Mouse (Mus musculus): ENCODE data around the gene Lypd3. TPM values are rescaled to one million over a fixed set of nuclear protein-coding genes. Genes with fewer than 3 reads are reported as not detected.
"Not testable (repeated sequence)": the region's sequence is repeated elsewhere in the genome, so short reads cannot be mapped to it uniquely, and the experiment has no call there.

Gene Lypd3
- polyA plus RNA-seq, 1 experiment = not detected

- H3K27ac ChIP-seq (ENCODE audit: insufficient read depth, low read length) = no peak overlapping the region
- peak overlapping the region; percentile 48 for H3K4me3 ChIP-seq (ENCODE audit: insufficient read depth, low read length)
- no peaks in the 10 kb centered on the region for H3K4me1 ChIP-seq (ENCODE audit: control insufficient read depth, insufficient read depth, low read length)
- TF ChIP-seq POLR2A (IDR thresholded peaks at IDR 0.05; ENCODE audit: low read depth, low read length) (no peak), CTCF (IDR thresholded peaks at IDR 0.05; ENCODE audit: borderline replicate concordance, insufficient read depth, low read length) (no peak)
Observed at GRCm38 (mm10) chr7:24610879-24611494, 25.4 kb upstream of the Lypd3 start.

DNA sequence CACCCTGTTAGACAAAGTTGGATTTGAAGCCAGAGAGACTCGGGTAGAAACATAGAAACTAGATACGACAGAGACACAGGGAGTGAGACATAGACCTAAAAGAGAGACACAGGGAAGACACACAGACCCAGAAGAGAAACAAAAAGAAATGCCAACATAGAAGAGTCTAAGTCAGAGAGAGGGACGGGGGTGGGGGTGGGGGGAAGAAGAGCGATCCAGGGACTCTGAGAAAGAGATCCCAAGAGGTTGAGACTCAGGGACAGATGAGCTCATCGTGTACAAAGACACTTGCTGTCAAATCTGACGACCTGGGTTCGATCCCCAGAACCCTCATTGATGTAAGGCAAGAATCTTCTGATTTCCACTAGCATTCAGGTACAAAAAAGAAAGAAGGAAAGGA is 24.6 kb upstream of the Lypd3 start:
- TF ChIP-seq CTCF (IDR thresholded peaks at IDR 0.05; ENCODE audit: borderline replicate concordance, insufficient read depth, low read length) (no peak), POLR2A (IDR thresholded peaks at IDR 0.05; ENCODE audit: low read depth, low read length) (no peak)
- Histone ChIP-seq H3K4me1 (ENCODE audit: control insufficient read depth, insufficient read depth, low read length) (no peaks in the 10 kb centered on the region), H3K4me3 (ENCODE audit: insufficient read depth, low read length) (peak overlapping the region; percentile 48), H3K27ac (ENCODE audit: insufficient read depth, low read length) (no peak overlapping the region)

DNA sequence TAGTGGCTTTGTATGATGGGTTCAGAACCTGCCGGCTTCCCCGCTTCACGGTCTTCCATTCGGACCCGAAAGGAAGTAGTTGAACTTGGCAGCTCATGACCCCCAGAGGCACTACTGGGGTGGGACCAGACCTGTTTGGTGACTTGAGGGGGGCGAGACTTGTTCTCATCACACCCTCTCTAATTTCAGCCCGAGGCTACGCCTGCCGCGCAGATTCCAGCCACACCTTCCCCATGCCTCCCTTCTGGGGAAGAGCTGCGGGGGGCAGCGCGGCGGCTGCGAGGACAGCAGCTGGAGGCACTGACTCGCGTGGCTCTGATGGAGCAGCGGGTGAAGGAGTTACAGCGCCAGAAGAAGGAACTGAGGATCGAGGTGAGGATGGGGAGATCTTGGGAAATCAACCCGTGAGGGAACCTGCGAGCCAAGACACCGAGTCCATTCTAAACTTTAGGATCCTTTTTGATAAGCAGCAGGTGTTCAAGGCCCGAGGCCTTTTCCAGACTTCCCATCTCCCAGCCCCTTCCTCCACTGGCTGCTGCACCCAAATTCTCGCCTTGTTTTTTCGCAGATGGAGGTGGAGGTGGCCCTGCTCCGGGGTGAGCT is 23.9 kb upstream of the Lypd3 start:
- no peaks in the 10 kb centered on the region for H3K4me1 ChIP-seq (ENCODE audit: control insufficient read depth, insufficient read depth, low read length)
- H3K27ac ChIP-seq (ENCODE audit: insufficient read depth, low read length) = no peak overlapping the region
- TF ChIP-seq CTCF (IDR thresholded peaks at IDR 0.05; ENCODE audit: borderline replicate concordance, insufficient read depth, low read length) = no peak
- TF ChIP-seq POLR2A (IDR thresholded peaks at IDR 0.05; ENCODE audit: low read depth, low read length) = no peak
- H3K4me3 ChIP-seq (ENCODE audit: insufficient read depth, low read length) = no peak overlapping the region

DNA sequence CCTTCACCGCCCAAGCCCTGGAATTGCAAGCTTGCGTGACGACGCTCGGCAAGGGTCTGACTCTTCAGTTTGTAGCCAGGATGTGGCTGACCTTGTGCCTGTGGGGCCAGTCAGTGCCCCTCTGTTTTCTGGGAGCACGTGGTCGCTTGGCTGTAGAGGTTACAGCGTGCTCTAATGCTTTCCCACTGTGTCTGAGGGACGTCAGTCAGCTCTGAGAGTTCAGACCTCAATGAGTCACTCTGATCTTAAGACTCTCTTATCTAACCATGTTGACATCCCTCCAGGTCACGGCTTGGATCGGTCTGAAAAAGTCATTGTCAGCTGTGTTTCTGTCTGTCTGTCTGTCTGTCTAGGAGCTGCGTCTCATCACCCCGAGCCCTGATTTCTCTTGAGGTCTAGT is 21.5 kb upstream of the Lypd3 start:
- TF ChIP-seq CTCF (IDR thresholded peaks at IDR 0.05; ENCODE audit: borderline replicate concordance, insufficient read depth, low read length) = no peak
- no peak for TF ChIP-seq POLR2A (IDR thresholded peaks at IDR 0.05; ENCODE audit: low read depth, low read length)
- Histone ChIP-seq H3K27ac (ENCODE audit: insufficient read depth, low read length) (no peak overlapping the region), H3K4me3 (ENCODE audit: insufficient read depth, low read length) (no peak overlapping the region), H3K4me1 (ENCODE audit: control insufficient read depth, insufficient read depth, low read length) (no peaks in the 10 kb centered on the region)

DNA sequence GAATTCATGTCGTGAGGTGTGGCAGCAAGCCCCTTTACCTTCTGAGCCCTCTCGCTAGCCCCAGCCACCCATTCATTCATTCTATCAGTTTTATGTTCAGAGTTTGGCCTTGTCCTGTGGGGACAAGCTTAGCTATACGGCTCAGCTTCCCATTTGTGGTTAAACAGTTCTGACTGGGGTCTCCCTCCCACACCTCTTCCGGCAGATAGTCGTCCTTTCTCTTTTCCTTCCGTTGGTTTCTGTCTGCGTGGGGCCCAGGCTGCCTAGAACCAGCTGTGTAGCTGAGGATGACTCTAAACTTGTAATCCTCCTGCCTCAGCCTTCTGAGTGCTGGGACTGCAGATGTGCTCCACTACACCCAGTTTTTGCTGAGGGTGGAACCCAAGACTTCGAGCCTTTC is 18.6 kb upstream of the Lypd3 start:
- TF ChIP-seq CTCF (IDR thresholded peaks at IDR 0.05; ENCODE audit: borderline replicate concordance, insufficient read depth, low read length) = no peak
- no peak for TF ChIP-seq POLR2A (IDR thresholded peaks at IDR 0.05; ENCODE audit: low read depth, low read length)
- Histone ChIP-seq H3K4me3 (ENCODE audit: insufficient read depth, low read length) (no peak overlapping the region), H3K27ac (ENCODE audit: insufficient read depth, low read length) (no peak overlapping the region), H3K4me1 (ENCODE audit: control insufficient read depth, insufficient read depth, low read length) (no peaks in the 10 kb centered on the region)

DNA sequence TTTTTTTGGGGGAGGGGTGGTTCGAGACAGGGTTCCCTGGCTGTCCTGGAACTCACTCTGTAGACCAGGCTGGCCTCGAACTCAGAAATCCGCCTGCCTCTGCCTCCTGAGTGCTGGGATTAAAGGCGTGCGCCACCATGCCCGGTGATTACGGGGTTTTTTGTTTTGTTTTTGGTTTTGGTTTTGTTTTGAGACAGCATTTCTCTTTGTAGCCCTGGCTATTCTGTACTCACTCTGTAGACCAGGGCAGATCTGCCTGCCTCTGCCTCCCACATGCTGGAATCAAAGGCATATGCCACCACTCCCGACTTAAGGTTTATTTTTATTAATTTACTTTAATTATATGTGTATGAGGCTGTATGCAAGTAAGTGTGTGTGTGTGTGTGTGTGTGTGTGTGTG is 18.0 kb upstream of the Lypd3 start:
- not testable (repeated sequence) for H3K27ac ChIP-seq (ENCODE audit: insufficient read depth, low read length); H3K4me1 ChIP-seq (ENCODE audit: control insufficient read depth, insufficient read depth, low read length); H3K4me3 ChIP-seq (ENCODE audit: insufficient read depth, low read length)

DNA sequence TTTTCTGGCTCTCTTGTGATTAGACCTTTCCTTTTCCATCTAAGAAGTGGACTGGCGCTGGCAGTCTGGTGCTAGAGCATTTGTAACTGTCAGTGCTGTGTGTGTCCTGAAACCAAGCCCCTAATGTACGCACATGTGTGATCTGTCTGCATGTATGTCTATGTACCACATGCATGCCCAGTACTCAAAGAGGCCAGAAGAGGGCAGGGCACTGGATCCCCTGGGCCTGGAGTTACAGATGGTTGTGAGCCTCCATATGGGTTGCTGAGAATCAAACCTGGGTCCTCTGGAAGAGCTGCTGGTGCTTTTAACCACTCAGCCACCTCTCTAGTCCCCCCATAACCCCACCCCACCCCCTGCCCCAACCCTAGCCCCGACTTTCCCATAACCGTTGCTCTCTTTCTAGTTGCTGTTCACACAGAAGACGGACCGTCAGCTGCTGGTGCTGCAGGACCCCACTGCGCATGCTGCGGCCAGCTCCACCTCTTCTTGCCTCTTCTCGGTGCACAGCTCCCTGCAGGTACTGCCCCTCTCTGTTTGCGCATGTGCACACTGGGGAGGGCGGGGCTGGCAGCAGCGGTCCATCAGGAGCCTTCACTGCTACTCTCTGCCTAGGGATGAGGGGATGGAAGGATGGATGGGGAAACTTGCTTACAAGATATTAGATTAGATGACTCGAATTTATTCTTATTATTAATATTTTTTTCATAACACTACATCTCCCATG is 16.5 kb upstream of the Lypd3 start:
- H3K27ac ChIP-seq (ENCODE audit: insufficient read depth, low read length) = no peak overlapping the region
- H3K4me3 ChIP-seq (ENCODE audit: insufficient read depth, low read length) = no peak overlapping the region
- no peak for TF ChIP-seq CTCF (IDR thresholded peaks at IDR 0.05; ENCODE audit: borderline replicate concordance, insufficient read depth, low read length)
- TF ChIP-seq POLR2A (IDR thresholded peaks at IDR 0.05; ENCODE audit: low read depth, low read length) = no peak
- no peaks in the 10 kb centered on the region for H3K4me1 ChIP-seq (ENCODE audit: control insufficient read depth, insufficient read depth, low read length)

DNA sequence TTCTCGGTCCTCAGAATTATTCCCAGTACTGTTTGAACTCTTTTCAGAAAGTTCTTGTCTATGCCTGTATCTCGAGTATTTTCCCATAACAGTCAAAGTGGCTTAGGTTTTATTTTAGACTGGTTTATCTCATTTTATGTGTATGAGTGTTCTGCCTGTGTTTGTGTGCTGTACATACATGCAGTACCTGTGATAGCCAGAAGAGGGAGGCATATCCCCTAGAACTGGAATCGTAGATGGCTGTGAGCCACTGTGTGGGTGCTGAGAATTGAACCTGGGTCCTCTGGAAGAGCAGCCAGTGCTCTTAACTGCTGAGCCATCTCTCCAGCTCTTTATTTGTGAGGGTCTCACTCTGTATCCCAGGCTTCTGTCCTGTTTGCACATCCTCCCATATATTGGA is 15.2 kb upstream of the Lypd3 start:
- Histone ChIP-seq H3K27ac (ENCODE audit: insufficient read depth, low read length) (no peak overlapping the region), H3K4me3 (ENCODE audit: insufficient read depth, low read length) (no peak overlapping the region), H3K4me1 (ENCODE audit: control insufficient read depth, insufficient read depth, low read length) (no peaks in the 10 kb centered on the region)
- TF ChIP-seq POLR2A (IDR thresholded peaks at IDR 0.05; ENCODE audit: low read depth, low read length) = no peak
- no peak for TF ChIP-seq CTCF (IDR thresholded peaks at IDR 0.05; ENCODE audit: borderline replicate concordance, insufficient read depth, low read length)

GRCm38 (mm10) chr7:24622967-24623366 is 13.4 kb upstream of the Lypd3 start:
- Histone ChIP-seq H3K27ac (ENCODE audit: insufficient read depth, low read length) (no peak overlapping the region), H3K4me3 (ENCODE audit: insufficient read depth, low read length) (no peak overlapping the region), H3K4me1 (ENCODE audit: control insufficient read depth, insufficient read depth, low read length) (no peaks in the 10 kb centered on the region)
- TF ChIP-seq POLR2A (IDR thresholded peaks at IDR 0.05; ENCODE audit: low read depth, low read length) = no peak

All from embryonic fibroblast, embryonic 13.5 days (primary cell).